Mouse (Mus musculus): ENCODE results near the gene Bco1.

Bco1 gene

DNA sequence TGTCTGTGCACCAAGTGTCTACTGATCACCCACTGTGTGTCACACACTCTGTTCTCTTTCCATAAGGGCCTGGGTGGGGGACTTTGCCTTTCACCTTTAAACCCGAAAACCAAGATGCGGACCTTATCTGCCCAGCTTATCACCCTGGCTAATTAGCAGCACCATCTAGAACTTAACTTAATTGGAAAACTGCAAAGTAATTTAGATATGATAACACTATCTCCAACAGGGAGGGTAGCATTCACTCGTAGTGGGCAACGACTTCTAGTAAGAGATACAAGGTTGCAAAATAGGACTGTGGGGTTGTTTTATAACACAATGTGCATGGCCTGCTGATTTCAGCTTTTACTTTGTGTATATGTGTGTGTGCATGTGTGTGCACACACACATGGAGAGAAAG lies 5.9 kb upstream of the Bco1 start:
- no peak for DNase-seq (ENCODE audit: low read depth)

DNA sequence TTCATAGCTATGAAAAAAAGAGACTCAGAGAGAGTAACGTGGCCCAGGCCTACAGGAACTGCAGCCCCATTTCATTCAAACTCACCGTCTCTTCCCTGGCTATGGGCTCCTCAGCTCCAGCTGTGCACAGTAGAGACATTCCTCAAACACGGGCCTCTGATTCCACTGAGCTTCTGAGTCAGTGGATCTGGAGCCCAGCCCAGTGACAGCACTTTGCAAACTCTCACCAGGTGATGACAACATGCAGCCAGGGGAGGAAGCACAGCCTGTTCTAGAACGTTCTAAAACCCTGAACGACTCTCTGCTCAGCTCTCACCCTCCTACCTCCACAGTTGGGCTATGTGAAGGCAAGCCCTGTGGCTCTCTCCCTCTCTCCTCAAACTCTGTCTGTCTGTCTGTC lies 1.6 kb upstream of the Bco1 start:
- no peak for DNase-seq (ENCODE audit: low read depth)

DNA sequence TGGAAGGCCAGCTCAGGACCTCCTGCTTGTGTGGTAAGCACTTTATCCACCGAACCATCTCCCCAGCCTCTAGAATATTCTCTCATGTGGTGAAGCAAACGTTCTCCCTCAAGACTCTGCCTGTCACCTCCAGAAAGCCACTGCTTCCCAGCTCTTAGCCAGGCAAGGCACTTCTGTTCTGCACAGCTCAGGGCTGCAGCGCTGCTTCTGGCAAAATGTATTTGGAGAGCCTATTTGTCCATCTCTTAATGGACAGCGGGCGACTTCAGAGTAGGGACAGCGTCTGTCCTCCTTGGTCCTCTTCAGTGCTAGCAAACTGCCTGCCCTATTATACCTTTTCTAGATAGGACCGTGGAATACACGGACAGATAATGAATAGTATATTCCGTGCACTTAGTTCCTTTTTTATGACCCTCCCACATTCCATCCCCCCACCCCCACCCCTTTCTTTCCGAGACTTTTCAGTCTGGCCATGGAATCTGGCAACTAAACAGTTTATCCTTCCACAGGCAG lies 1.5 kb downstream of the Bco1 start:
- DNase-seq (ENCODE audit: low read depth): no peak

DNA sequence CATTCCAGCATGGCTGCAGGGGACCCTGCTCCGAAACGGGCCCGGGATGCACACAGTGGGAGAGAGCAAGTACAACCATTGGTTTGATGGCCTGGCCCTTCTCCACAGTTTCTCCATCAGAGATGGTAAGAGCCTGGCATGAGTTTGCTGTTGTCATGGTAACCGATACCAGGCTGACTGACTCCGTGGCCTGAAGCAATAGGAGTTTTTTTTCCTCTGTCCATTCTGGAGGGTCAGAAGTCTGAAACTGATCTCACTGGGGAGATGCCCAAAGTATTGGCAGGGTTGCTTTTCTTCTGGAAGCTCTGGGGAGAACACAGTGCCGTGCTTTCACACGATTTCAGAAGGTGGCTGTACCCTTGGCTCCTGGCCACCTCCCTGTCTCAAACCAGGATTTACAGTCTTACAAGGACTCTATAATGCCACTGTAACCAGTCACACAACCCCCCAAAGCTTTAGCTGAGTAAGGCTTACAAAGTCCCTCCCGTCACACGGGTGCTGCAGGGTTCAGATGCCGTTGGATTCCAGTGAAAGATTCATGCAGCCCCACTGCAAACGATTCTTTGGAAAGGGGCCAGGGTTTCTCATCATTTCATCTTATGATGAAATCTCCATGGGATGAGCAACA lies 2.0 kb downstream of the Bco1 start:
- no peak for DNase-seq (ENCODE audit: low read depth)

- DNase-seq (ENCODE audit: low read depth): peak; percentile 71
Observed at GRCm38 (mm10) chr8:117107533-117107932, 11.9 kb downstream of the Bco1 start.

- no peak for DNase-seq (ENCODE audit: low read depth)
Observed at GRCm38 (mm10) chr8:117109018-117109711, 13.5 kb downstream of the Bco1 start.

- peak; percentile 85 for DNase-seq (ENCODE audit: low read depth)
Observed at GRCm38 (mm10) chr8:117109801-117110390, 14.2 kb downstream of the Bco1 start.

GRCm38 (mm10) chr8:117111641-117112040 lies 16.0 kb downstream of the Bco1 start:
- no peak for DNase-seq (ENCODE audit: low read depth)

- peak; percentile 84 for DNase-seq (ENCODE audit: low read depth)
Observed at GRCm38 (mm10) chr8:117112261-117112660, 16.6 kb downstream of the Bco1 start.

DNA sequence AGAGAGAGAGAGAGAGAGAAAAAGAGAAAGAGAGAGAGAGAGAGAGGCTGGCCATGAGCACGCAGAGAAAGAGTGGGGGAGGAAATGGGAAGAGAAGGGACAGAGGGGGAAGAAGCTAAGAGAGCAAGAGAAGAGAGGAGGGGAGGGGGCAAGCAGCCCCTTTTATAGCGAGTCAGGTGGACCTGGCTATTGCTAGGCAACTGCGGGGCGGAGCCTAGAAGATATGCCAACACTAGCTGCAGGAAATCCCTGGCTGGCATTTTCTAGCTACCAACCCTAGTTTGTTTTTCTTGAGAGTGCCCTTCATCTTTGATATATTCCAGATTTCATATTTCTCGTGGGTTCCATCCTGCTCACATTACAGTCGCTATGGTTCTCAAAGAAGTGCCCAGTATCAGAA lies 19.4 kb downstream of the Bco1 start:
- DNase-seq (ENCODE audit: low read depth): no peak

GRCm38 (mm10) chr8:117115676-117116446 lies 20.2 kb downstream of the Bco1 start:
- DNase-seq (ENCODE audit: low read depth): peak; percentile 73

GRCm38 (mm10) chr8:117116534-117116933 lies 20.9 kb downstream of the Bco1 start:
- no peak for DNase-seq (ENCODE audit: low read depth)

DNA sequence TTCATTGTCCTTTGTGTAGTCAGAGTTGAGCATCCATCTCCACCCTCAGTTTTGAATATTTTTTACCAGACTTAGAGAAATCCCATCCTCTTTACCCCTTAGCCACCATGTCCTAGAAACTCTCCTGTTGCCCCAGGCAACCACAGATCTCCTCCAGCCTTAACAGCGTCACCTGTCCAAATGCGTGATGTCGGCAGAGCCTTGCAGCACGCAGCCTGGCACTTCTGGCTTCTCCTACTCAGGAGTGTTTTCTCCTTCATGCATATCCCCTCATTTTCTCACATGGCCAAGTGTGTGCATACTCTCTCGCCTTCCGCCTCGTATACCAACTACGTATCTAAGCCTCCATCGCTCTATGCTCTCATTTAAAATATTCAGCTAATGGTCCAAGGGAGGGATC lies 22.8 kb downstream of the Bco1 start:
- no peak for DNase-seq (ENCODE audit: low read depth)

GRCm38 (mm10) chr8:117121277-117121676 lies 25.6 kb downstream of the Bco1 start:
- DNase-seq (ENCODE audit: low read depth): peak; percentile 88

DNA sequence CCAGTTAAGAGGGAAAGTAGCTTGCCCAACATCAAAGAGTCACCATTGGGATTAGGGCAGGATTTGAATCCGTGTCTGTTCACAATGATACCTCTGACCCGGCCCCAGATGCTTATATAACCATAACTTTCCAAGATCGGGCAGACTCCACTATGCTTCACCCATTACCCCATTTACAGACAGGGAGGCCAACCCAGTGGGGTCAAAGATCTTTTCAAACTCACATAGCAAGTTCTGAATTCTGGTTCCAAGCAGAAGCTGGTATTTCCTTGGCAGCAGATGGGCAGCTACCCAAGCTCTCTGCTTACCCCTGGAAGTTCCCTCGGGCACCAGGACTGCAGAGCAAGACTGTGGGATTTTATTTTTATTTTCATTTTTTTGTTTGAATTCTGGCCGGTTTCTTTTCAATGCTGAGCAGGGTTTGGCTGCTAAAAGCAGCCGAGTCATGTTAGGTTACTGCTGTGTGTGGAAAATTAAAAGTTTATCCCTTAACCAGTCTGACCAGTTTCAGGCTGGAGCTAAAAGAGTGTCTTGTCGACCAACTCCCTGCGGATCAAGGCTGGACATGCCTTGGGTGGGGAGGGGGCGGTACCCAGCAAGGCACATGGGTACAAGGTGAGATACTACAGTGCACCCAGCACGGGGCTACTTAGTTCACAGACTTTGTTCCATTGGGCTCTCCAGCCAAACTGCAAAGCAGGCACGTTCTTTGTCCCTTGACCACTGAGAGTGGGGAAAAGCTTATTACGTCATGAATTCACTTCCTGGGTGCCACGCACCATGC lies 28.4 kb downstream of the Bco1 start:
- no peak for DNase-seq (ENCODE audit: low read depth)

- DNase-seq (ENCODE audit: low read depth): peak; percentile 18
Observed at GRCm38 (mm10) chr8:117125854-117126253, 30.2 kb downstream of the Bco1 start.

GRCm38 (mm10) chr8:117126411-117126810 lies 30.8 kb downstream of the Bco1 start:
- no peak for DNase-seq (ENCODE audit: low read depth)

- peak; percentile 85 for DNase-seq (ENCODE audit: low read depth)
Observed at GRCm38 (mm10) chr8:117127063-117127462, 31.4 kb downstream of the Bco1 start.

DNA sequence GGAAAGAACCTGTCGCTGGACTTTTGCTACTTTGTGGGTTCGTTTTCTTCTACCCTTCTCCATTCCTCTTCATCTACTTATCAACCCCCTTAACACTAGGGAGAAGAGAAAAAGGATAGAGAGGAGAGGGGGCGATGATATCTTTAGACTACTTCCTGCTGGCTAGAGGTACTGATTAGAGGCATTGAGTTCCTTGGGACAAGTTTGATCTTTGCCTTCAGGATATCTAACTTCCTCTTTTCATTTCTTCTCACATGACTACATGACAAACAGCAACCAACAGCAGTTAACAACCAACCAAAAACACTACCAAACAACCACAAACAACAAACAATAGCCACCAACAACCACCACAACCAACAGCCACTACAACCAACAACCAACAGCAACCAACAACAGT lies 38.0 kb downstream of the Bco1 start:
- DNase-seq (ENCODE audit: low read depth): peak; percentile 51

DNA sequence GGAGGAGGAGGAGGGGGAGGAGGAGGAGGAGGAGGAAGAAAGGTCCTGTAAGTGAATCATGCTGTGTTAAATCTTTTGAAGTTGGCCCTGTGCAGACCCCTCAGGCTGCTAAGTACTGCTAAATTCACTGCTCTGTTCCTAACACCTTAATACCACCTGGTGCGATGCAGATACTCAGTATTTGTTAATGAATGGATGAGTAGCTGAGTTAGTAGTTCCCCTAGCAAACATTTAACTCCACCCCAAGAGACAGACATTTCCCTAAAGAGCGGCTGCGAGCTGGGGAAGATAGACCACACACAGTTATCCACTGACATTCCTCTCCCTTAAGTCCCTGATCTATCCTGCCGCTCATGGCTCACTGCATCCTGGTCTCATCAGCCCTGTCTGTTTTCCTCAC lies 40.7 kb downstream of the Bco1 start:
- DNase-seq (ENCODE audit: low read depth): no peak

DNA sequence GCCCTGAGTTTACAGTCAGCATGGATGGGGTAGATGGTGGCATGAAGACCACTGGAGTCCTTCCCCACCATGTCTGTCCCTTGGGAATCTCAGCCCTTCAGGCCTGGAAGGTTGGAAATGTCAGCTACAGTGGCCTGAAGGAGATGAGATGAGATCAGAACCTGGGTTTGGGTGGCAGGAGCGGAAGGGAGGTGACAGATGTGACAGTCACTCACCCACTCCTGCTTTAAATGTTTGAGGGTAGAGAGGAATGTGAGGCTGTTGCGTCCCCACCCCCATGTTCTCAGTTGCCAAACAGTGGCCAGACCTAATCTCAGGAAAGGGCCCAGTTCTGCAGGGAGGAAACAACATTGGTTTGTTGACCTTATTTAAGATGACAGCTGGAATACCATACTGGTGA lies 41.1 kb downstream of the Bco1 start:
- DNase-seq (ENCODE audit: low read depth): no peak

DNA sequence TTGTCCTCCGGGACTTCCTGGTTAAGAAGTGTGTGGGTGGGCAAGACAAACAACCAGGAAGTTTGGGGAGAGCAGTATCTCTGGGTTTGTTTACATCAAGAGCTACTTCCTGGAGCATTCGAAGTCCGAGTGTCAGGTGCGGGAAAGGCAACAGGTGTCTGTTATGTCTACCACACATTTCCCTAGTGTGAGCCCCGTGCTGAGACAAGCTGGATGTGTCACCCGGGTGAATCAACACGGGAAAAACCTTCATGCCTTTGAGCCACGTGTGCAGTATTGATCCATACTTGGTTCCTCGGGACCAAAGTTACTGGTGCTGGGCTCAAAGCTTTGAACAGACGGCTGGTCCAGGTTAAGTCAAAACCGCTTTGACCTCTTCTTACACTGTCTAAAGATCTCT lies 41.7 kb downstream of the Bco1 start:
- DNase-seq (ENCODE audit: low read depth): no peak

Measured in 416B (cell line).